Mouse (Mus musculus): ENCODE data around the gene Lonrf2.

- TF ChIP-seq POLR2A (IDR thresholded peaks at IDR 0.05; ENCODE audit: borderline replicate concordance, control insufficient read depth, low read depth, low read length) (no peak), CTCF (IDR thresholded peaks at IDR 0.05; ENCODE audit: control insufficient read depth, insufficient read depth, low read length) (no peak)
These were observed 6.8 kb upstream of the Lonrf2 start for GRCm38 (mm10) chr1:38843275-38843674.

Data from bone marrow, adult 2 months (tissue).